Mouse (Mus musculus): ENCODE data around the gene Gli2.

Gli2 gene

DNA sequence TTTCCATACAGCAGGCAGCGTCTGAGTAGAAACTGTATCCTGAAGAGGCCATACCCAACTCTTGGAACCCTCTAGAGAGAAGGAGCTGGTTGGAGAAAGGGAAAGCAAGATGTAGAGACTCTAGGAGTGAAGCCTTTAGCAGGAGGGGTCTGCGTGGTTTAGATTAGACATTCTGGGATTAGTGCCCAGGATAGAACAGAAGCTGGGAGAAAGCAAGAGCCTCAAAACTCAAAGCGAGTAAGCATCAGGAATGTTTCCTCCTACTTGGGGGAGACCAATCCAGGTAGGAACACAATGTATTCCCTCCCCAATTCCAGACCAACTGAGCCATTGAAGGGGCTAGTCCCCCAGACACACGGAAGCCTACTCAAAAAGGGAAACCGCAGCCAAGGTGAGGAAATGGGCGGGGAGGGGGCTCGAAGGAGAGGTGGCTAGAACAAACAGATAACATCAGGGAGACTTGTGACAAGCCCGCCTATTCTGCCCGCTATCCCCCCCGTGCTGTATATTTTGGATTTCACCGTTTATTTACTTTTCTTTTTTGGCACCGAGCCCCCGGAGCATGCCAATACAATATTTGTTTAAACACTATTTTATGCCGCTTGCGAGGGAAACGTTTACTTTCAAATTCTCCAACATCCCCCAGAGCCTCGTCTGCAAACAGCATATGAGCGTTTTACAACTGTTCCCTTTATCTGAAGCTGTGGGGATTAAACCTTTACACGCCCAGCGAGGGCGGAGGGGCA lies 2.1 kb downstream of the Gli2 start:
- peak; percentile 22 for DNase-seq

DNA sequence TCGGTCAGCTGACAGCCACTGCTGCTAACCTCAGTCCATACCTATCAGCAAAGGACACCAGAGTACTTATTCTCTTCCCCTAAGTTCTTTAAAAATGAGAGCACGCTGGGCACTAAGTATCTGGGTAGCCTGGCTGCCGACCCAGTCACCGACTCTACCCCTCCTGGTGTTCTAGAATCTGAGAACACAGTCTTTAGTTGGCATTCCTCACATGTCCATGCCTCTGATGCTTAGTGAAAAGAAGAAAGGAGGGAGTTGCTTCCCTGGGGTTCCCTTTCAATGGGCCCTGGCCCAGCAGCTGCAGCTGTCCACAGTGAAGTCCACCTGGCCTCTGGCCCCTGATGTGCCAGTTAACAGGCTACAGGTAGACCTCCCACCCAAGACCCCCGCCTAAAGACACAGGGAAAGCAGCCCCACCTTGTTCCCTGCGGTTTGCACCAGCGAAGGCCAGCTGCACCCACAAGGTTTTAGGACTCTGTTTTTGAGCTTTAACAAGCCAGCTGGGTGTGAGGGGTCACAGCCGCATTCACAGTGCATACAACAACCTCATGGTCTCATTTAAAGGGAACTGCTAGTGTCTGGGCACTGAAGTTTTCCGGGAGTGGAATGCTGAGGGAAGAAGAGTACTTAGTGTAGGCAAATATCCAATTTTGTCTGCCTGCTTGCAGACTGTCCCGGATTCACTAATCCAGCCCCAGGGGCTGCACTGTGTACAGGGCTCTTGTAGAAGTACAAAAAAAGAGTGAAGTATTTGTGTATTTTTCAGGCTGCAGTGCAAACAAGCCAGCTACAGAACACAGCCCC lies 3.4 kb downstream of the Gli2 start:
- DNase-seq, result no peak

DNA sequence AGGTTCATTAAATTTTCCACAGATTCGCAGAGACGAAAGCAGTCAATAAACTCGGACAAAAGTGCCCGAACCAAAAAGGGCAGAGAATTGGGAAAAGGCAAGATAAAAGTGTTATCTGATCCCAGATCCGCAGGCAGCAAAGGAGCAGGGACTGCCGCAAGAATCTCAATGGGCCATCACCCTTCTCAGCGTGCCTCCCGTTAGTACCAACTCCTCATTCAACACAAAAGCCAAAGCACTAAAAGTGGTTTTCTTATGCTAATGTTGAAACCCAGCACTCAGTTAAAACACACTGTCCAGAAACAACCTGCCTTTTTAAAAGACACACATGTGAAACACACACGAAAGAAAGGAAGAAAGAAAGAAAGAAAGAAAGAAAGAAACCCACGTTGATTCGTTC lies 4.4 kb downstream of the Gli2 start:
- DNase-seq, result no peak

DNA sequence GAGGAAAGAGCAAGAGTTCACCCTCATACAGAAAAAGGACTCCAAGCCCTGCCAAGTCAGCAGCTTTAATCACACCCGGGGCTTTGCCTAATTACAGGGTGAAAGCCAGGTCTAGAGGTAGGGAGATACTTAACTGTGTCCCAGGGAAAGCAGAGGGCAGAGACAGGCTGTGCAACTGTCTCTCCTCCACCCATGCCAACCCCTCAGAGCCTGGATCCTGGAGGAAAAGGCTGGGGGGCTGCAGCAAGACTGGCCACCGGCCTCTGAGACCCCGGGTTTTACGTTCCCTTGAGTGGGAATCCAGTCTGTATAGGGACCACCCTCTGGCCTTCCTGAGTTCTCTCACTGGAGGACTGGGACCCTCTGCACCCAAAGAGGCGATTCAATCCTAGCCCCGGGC lies 4.9 kb downstream of the Gli2 start:
- no peak for DNase-seq

DNA sequence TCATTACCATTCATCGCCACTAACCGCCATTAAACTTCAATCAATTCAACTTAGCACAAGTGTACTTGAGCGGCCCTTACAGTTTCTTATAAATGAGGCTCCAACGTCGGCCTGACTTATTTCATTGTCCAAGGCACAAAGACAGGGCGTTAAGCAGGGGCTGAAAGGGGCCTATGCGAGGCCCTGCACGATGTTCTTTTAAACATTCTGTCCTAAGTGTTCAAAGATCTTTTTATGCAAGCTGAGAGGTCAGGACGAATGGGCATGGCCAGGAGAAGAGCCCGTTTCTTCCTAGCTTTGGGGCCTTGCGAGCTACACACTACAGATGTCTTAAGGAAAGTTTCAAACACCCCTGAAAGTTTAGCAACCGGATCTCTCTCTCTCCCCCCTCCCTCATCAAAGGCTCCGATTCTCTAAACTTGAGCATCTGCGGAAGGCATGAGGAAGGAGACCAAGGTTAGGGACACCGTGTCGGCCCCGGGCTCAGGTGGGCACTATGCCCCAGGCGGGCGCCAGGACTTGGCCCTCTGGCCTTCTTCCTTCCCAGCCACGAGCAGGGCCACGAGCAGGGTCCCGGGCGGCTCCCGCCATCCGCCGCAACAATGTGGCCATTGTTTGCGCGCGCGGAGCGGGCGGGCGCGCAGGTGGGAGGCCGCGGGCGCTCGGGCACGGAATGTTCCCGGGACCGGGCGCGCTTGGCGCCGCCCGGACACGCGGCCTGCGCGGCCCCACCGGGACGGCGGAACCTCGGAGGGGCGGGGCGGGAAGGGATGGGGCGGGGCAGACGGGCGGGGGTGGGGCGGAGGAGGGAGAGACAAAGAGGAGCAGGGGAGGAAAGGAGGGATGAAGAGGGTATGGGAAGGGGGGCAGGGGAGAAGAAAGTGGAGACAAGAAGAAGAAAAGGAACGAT lies 5.7 kb downstream of the Gli2 start:
- peak; percentile 53 for DNase-seq

DNA sequence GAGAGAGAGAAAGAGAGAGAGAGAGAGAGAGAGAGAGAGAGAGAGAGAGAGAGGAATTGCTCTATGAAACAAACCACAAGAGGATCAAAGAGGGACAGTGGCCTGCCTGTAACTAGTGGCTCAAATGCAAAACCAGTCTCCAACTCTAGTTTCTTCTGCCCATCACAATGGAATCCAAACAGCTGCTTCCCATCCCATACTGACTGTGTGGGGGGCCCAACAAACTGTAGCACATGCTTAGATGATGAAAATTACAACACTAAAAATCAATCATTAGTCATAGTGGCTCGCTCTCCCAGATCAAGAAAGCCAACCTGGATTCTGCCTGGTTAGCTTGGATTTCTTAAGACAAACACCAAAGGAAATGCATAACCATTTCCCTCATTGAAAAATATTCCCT lies 15.0 kb downstream of the Gli2 start:
- DNase-seq, result no peak

DNA sequence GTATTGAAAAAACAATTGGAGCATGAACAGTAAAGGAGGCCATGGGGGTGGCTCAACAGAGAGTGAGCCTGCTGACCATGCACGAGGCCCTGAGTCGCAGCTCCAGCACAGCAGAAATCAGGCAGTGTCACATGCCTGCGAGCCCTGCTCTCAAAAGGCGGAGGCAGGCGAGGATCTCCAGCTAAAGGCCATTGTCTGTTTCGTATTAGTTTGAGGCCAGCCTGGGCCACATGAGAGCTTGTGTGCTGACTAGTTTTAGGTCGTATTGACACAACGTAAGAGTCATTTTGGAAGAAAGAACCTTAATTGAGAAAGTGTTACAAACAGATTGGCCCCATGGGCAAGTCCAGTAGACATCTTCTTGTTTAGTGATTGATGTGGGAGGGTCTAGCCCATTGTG lies 17.5 kb downstream of the Gli2 start:
- DNase-seq, result no peak

DNA sequence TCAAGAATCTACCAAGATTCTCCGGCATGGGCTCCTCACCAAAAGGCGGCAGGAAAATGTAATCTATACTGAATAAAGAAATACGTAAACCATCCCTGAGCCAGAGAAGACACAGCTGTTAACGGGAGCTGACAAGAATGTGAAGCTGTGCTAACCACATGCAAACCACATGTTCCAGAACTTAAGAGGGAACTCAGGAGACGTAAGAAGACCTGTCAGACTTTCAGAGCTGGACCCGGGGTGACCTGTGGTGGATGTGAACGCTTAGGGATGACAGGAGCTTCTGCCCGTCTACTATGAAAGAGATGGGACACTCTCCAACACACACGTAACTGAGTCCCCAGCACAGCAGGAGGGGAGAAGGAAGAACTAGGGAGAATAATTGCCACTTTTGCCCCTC lies 18.1 kb downstream of the Gli2 start:
- no peak for DNase-seq

DNA sequence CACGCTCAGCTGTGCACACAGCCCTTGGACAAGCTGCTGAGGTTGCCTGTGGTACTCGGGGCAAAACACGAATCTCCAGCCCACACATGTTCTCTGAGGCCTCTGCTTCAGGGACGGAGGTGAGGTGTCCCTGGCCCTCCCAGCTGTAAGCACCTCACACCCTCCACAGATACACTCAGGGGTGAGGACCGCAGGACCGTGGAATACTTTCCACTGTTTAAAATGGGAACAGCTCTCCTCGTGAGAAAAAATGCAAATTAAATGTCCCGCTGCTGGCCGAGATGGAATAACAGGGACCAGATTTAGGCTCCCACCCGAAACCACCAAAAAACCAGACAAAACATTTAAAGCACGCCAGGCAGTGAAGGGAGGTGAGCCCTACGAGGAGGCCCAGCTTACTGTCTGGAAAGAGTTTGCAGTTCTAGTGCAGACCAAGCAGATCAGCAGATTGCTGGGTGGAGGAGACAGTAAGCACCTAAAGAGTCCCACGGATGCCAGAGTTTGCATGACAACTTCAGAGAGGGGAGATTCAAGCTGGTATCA lies 19.2 kb downstream of the Gli2 start:
- no peak for DNase-seq

DNA sequence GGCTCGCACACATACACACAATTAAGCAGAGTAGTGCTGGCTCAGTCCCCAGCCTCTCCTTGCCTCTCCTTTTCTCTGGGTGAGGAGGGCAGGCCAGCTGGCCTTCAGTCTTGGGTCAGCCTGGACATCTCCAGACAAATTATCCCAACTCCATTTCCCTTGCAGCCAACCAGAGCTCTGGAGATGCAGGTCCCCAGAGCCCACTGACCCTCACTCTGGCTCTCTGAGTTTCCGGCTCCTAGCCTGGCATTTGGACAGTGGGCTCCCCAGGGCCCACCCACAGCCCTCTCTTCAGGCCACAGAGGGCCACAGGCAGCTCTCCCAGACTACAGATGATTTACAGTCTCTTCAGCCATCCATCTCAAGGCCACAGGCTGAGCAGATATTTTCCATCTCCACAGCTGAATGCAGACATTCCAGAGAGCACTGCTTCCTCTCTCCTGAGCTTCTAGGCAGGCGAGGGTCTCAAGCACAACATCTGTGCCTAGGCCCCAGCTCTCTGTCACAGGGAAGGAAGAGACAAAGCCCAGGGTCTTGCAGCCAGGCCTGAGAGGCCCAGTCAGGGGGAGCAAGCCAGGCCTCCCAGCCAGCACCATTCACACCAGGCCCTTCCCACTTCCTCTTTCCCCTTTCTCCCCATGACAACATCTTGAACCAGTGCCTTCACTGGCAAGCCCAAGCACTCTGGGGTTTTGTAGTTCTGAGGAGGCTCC lies 19.8 kb downstream of the Gli2 start:
- peak; percentile 67 for DNase-seq

DNA sequence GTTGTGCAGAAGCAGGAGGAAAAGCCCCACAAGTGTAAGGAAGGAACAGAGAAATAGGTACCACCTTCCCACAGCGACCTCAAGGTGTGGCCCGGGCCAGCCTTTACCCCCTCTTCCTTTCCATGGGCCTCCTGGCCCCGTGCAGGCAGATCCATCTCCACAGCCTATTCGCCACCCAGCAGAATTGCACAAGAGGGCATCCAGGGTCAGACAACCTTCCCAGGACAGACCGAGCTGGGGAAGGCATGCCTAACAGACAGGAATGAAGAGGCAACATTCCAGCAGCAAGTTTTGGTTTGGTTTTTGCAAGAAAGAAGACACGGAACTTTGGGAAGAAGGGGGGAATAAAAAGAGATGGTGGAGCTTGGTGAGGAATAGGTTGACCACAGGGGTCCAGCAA lies 22.2 kb downstream of the Gli2 start:
- DNase-seq, result no peak

DNA sequence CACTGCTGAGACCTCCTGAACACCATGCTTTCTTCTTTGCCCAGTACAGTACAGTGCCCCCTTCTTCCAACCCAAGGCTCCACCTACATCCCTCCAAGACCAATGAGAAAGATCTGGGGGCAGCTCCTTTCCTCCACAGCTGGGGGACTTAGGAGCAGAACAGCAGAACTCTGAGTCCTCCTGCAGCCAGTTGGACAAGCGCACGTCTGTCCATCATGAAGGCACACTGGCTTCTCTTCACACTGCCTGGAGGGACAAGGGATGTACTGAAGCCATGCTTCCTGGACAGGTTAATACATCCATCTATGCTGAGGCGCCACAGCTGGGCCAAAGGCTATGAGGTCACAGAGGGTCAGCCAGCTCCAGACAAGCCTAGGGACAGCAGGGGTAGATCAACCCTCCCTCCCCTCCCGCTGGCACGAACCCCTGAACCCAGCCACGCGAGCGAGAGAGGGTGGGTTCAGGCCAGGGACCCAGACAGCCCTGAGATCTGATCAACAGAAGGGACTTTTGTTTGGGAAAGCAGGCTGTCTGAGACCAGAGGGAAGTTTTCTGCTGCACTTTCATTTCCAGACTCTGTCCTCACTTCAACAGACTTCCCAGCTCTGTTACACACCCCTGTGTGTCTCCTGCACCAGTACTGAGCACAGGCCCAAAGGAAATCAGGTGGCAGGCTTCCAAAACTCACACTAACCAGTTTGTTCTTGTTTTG lies 27.6 kb downstream of the Gli2 start:
- DNase-seq, result peak; percentile 54

DNA sequence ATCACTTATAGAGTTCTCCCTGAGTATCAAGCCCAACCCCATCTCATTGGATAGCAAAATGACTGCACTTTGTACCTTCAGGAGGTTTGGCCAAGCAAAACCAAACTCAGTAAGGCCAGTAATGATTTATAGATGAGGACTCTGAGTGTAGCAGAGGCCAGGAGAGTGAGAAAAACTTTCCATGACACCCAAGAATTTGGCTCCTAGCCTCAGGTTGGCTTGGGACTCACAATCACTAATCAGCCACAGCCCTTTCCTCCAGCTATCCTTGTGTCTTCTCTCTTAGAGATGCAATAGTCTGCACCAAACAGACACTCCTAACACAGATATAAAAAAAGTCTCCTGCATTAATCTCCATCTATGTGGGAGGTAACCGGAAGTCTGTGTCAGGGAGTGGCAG lies 31.1 kb downstream of the Gli2 start:
- DNase-seq, result peak; percentile 34

DNA sequence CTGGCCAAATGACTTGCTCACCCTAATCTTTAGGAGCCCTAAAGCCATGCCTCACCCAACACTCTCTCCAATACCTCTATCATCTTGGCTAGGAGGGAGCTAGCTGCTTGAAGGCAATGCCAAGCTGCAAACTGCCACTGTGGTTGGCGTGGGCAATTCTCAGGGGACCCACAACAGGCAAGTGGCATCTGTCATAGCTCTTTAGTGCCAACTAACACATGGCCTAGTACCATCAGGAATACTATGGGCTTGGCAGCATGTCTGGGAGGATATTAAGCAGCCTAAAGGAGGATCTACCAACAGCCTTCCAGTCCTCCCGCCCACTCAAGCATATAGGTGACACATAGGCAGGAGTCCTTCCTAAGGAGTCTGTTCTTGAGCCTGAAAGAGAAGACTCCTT lies 33.3 kb downstream of the Gli2 start:
- no peak for DNase-seq

DNA sequence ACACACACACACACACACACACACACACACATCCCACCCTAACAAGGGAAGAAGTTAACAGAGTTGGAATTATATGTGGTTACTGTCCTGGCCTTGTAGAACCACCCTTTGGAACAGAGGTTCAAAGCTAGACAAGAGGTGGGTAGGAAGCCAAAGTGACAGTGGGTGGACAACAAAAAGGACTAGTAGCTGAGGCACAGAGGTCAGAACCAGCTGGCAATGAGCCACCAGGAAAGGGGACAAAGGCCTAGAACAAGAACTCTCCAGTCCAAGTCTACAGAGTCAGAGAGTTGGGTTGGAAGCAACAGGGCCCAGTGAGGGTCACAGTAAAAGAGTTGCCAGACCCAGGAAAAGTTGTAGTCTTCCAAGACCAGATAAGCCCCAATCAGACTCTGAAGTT lies 34.4 kb downstream of the Gli2 start:
- peak; percentile 28 for DNase-seq

DNA sequence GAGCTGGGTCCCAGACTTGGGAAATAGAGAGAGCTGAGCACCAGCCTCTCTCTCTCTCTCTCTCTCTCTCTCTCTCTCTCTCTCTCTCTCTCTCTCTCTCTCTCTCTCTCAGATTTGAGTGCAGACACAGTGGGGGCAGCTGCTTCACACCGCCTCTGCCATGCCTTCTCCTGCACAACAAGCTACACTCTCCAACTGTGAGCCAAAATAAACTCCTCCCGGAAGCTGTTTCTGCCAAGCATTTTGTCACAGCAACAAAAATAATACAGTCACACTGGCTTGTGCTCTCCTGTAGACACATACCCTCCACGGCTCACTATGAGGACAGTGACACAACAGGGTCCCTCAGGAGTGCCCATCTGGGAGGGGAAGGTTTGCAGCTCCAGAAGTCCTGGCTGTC lies 36.6 kb downstream of the Gli2 start:
- no peak for DNase-seq

DNA sequence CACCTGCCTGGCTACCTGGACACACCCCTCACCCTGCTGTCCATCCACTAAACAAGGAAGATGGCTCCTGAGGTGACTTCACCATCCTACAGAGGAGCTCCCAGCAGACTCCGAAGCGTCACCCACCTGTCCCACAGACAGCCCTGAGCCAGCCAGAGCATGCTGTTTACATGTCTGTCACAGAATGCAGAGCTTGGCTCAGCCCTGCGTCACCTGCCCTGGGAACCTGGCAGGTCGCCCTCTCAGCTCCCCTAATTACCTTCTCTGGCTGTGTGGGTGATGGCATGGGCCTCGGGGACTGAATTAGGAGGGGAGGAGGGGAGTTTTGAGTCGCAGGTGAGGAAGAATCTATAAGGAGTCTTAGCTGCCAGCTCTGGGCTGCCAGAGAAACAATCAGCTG lies 38.3 kb downstream of the Gli2 start:
- DNase-seq, result no peak

DNA sequence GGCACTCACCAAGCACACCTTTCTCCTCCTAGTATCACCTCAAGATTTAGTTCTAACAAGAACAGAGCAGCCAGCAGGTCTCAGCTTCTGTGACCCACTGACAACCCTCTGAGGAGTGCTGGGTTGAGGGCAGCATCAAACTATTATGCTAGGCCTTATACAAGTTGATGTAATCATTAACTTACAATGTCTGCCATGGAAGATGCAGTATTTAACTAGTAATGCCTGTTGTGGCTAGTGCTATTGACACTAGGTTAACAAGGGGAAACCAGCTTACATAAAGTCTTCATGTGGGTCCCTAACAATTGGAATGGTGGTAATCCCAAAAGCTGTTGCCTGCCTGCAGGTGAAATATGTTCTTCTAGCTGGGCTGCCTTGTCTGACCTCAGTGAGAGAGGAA lies 44.5 kb downstream of the Gli2 start:
- DNase-seq, result no peak

DNA sequence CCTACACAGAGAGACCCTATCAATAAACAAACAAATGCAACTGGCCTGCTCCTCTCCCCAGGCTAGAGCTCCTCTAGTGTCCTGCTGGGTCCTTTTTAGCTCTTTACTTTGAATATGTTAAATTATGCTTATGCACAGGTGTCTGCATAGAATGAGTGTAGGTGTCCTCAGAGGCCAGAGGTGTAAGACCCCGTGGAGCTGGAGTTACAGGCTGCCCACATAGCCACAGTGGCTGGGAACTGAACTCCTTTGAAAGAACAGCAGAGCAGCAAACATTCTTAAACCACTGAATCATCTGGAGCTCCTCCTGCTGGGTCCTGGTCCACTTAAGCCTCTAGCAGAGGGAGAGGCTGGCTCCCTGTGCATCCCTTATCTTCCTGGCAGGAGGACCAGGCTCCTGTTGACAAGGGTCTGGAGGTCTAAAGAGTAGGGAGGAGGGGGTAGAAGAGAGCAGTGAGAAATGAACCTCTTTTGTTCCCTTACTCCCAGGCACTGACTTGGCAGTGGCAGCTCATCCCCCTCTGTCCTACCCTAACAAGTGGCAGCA lies 49.5 kb downstream of the Gli2 start:
- no peak for DNase-seq

DNA sequence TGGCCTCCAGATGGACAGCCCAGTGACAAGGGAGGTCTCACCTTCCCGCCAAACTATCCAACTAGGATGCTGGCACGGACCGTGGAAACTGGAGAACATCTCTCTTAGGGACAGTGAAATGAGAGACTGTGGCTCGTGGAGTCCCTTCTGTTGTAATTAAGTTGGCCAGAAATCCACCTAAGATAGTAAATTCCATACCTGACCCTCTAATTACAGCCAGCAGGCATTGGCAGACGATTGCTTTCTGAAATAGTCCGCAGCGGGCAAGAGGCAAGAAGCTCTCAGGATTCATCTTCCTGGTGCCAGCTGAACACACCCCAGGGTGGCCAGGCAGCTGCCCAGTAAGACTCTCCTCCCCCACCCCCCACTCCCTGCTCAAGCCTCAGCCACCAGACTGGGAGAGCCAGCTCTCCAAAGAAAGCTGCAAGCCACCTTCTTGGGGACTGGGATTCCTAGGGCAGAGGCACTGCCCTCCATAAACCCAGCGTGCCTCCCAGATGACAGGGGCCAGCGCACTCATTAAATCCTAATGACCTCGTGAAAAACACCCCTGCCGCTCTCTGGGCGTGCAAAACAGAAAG lies 51.9 kb downstream of the Gli2 start:
- DNase-seq, result no peak

DNA sequence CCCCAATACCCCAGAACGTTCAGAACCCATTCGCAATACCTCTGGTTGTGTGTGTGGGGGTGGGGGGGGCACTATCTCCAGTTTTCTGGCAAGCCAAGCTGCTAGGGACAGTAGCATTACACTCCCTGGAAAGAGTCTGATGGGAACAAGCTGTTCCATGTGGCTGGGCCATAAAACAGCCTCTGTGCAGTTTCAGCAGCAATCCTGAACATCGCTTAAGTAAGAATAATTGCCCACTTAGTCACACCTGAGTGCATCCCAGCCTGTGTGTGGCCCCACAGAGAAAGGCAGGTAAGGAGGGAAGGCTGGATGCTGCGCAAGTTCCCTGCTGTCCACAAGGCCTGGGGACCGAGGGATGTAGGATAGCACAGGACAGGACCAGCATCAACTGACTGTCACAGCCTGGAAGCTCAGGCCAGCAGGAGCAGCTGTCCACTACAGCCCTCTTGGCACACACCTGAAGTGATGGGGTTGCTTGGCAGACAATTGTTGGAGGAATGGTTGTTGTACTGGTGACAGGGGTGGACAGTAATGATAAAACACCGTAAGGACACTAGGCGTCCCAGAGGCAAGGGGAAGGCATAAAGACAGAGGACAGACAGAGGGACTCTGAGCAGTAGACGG lies 58.8 kb downstream of the Gli2 start:
- peak; percentile 39 for DNase-seq
